Mouse (Mus musculus) Muller cell, postnatal 12 days (primary cell): ENCODE measurements around the gene Cdh16.

ENCODE experiments used
- DNase-seq: peaks from one replicate; pipeline ENCODE4 v3.0.0-alpha.2; 2015; ENCODE audit errors: inconsistent ontology term

Cdh16 gene

GRCm38 (mm10) chr8:104613119-104613518 lies 11.1 kb downstream of the Cdh16 start:
- DNase-seq, result no peak

- no peak for DNase-seq
Measured at GRCm38 (mm10) chr8:104611613-104612012, 12.6 kb downstream of the Cdh16 start.

- DNase-seq, result no peak
Measured at GRCm38 (mm10) chr8:104610185-104610766, 13.9 kb downstream of the Cdh16 start.

GRCm38 (mm10) chr8:104609222-104609621 lies 15.0 kb downstream of the Cdh16 start:
- no peak for DNase-seq

GRCm38 (mm10) chr8:104607944-104608343 lies 16.3 kb downstream of the Cdh16 start:
- DNase-seq, result no peak

GRCm38 (mm10) chr8:104606329-104606728 lies 17.9 kb downstream of the Cdh16 start:
- no peak for DNase-seq

GRCm38 (mm10) chr8:104603245-104603593 lies 21.0 kb downstream of the Cdh16 start:
- DNase-seq, result no peak

- DNase-seq, result peak; percentile 87
Measured at GRCm38 (mm10) chr8:104602468-104603244, 21.5 kb downstream of the Cdh16 start.

GRCm38 (mm10) chr8:104601941-104602371 lies 22.2 kb downstream of the Cdh16 start:
- DNase-seq, result peak; percentile 12

- no peak for DNase-seq
Measured at GRCm38 (mm10) chr8:104601386-104601785, 22.8 kb downstream of the Cdh16 start.

GRCm38 (mm10) chr8:104598496-104598895 lies 25.7 kb downstream of the Cdh16 start:
- DNase-seq, result no peak

GRCm38 (mm10) chr8:104597656-104598055 lies 26.5 kb downstream of the Cdh16 start:
- no peak for DNase-seq

- no peak for DNase-seq
Measured at GRCm38 (mm10) chr8:104595773-104596536, 28.2 kb downstream of the Cdh16 start.

GRCm38 (mm10) chr8:104594611-104595362 lies 29.4 kb downstream of the Cdh16 start:
- DNase-seq, result no peak

- DNase-seq, result no peak
Measured at GRCm38 (mm10) chr8:104593536-104594325, 30.5 kb downstream of the Cdh16 start.

GRCm38 (mm10) chr8:104592566-104592965 lies 31.6 kb downstream of the Cdh16 start:
- no peak for DNase-seq

- DNase-seq, result no peak
Measured at GRCm38 (mm10) chr8:104591856-104592255, 32.3 kb downstream of the Cdh16 start.

GRCm38 (mm10) chr8:104591133-104591834 lies 32.9 kb downstream of the Cdh16 start, which contains the start of gene Pdp2:
Gene Pdp2, plus strand, starts transcription at chr8:104591451.
- peak; percentile 95 for DNase-seq

GRCm38 (mm10) chr8:104590284-104590683 lies 33.9 kb downstream of the Cdh16 start:
- DNase-seq, result no peak

- DNase-seq, result no peak
Measured at GRCm38 (mm10) chr8:104584522-104584921, 39.7 kb downstream of the Cdh16 start.
